Mouse (Mus musculus) forebrain, embryonic 16.5 days (tissue): ENCODE measurements around the gene Lefty2. TPM values are rescaled to one million over a fixed set of nuclear protein-coding genes. Genes with fewer than 3 reads are reported as not detected.

ENCODE experiments used
- ATAC-seq: fragments of 200-750 bp; cut with Nextera tagmentation; 2 replicates; pipeline ENCODE4 v1.8.0; 2017; ENCODE audit warnings: mild to moderate bottlenecking, moderate library complexity
- H3K27ac ChIP-seq: fragments of 300-500 bp; sonication (generic); 2 replicates; pipeline ENCODE4 v1.5.1; 2014; ENCODE audit warnings: low read length, control low read depth
- H3K27me3 ChIP-seq: fragments of 300-500 bp; sonication (generic); replicated peaks from 2 replicates; pipeline ENCODE4 v1.6.1; 2014; ENCODE audit warnings: low read length; ENCODE audit not compliant: control insufficient read depth, insufficient read depth
- H3K36me3 ChIP-seq: fragments of 300-500 bp; sonication (generic); 2 replicates; pipeline ENCODE4 v1.6.1; 2014; ENCODE audit not compliant: control insufficient read depth, insufficient read depth
- H3K4me1 ChIP-seq: fragments of 300-500 bp; sonication (generic); replicated peaks from 2 replicates; pipeline ENCODE4 v1.6.1; 2014; ENCODE audit warnings: low read length; ENCODE audit not compliant: control insufficient read depth, insufficient read depth
- H3K4me2 ChIP-seq: fragments of 300-500 bp; sonication (generic); 2 replicates; pipeline ENCODE4 v1.6.1; 2014; ENCODE audit warnings: mild to moderate bottlenecking, low read length, control low read depth
- H3K4me3 ChIP-seq: fragments of 300-500 bp; sonication (generic); replicated peaks from 2 replicates; pipeline ENCODE4 v1.5.1; 2014; ENCODE audit warnings: mild to moderate bottlenecking, low read length, control low read depth
- H3K9ac ChIP-seq: fragments of 300-500 bp; sonication (generic); replicated peaks from 2 replicates; pipeline ENCODE4 v1.6.1; 2014; ENCODE audit warnings: low read depth, low read length, control low read depth
- H3K9me3 ChIP-seq: fragments of 300-500 bp; sonication (generic); 2 replicates; pipeline ENCODE4 v1.6.1; 2016; ENCODE audit warnings: low read length; ENCODE audit not compliant: control insufficient read depth
- WGBS: fragments of 180-500 bp; shearing (Covaris S2); extraction: QIAGEN DNeasy Blood & Tissue Kit; methylation state at CpG from one replicate; pipeline ENCODE4 v1.1.7; 2014; 5-methylcytosine and 5-hydroxymethylcytosine counted together
- polyA plus RNA-seq: library from polyadenylated mRNA; unstranded; fragments of >200 nt; fragmentation: Nextera tagmentation; extraction: Ambion mirVana; gene quantifications from 2 replicates; pipeline ENCODE4 v1.2.1, GENCODE M21; 2015

Lefty2 gene
- polyA plus RNA-seq, 1 experiment from 2014 or later, result 6.6 TPM

- Histone ChIP-seq H3K9me3 (no peaks in the 10 kb centered on the region), H3K27ac (no peak overlapping the region), H3K4me3 (no peak overlapping the region), H3K4me2 (no peak overlapping the region), H3K27me3 (no peaks in the 10 kb centered on the region), H3K36me3 (peaks cover 11% of the 10 kb centered on the region; the same call in 1 of the 2 replicates), H3K9ac (no peak overlapping the region), H3K4me1 (peaks cover 18% of the 10 kb centered on the region)
- WGBS, result 94% methylated on average over 17 of the region's 17 CpGs
- ATAC-seq, result no peak
Measured at GRCm38 (mm10) chr1:180905876-180906275, 13.0 kb downstream of the Lefty2 start.

GRCm38 (mm10) chr1:180906461-180907147 lies 13.7 kb downstream of the Lefty2 start:
- peaks cover 11% of the 10 kb centered on the region; the same call in 1 of the 2 replicates for H3K36me3 ChIP-seq
- no peak overlapping the region for H3K9ac ChIP-seq
- no peaks in the 10 kb centered on the region for H3K27me3 ChIP-seq
- no peak overlapping the region for H3K4me2 ChIP-seq
- no peak overlapping the region for H3K4me3 ChIP-seq
- no peak overlapping the region for H3K27ac ChIP-seq
- H3K4me1 ChIP-seq, result peaks cover 18% of the 10 kb centered on the region
- H3K9me3 ChIP-seq, result no peaks in the 10 kb centered on the region
- 93% methylated on average over 24 of the region's 24 CpGs for WGBS
- no peak for ATAC-seq

- ATAC-seq, result no peak
- Histone ChIP-seq H3K4me2 (no peak overlapping the region), H3K36me3 (0 out of 2 replicates have a peak, but pooled peaks cover 11% of the 10 kb centered on the region), H3K4me1 (peaks cover 2% of the 10 kb centered on the region), H3K27ac (no peak overlapping the region), H3K4me3 (no peak overlapping the region), H3K27me3 (no peaks in the 10 kb centered on the region), H3K9ac (no peak overlapping the region), H3K9me3 (no peaks in the 10 kb centered on the region)
- 55% methylated on average over 8 of the region's 8 CpGs for WGBS
Measured at GRCm38 (mm10) chr1:180911138-180911537, 18.2 kb downstream of the Lefty2 start.

DNA sequence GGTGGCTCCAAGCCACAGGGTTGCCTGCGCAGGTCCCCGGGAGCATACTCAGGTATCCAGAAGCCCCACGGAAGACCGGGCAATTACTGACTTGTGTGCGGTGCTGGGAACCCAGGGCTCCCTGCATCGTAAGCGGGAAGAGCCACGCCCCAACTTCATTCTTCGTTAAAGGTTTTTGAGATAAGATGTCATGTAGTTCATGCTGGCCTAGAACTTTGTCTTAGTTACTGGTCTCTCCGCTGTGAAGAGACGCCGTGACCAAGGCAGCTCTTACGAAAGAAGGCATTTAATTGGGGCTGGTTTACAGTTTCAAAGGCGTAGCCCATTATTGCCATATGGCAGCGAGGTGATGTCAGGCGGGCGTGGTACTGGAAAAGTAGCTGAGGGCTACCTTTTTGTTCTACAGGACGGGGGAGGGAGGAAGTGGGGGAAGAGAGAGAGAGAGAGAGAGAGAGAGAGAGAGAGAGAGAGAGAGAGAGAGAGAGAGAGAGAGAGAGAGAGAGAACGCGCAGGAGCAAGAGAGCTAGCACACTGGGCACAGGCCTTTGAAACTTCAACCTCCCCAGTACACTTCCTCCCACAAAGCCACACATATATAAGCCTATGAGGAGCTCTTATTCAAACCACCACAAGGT lies 18.9 kb downstream of the Lefty2 start:
- Histone ChIP-seq H3K36me3 (0 out of 2 replicates have a peak, but pooled peaks cover 6% of the 10 kb centered on the region), H3K4me2 (no peak overlapping the region), H3K4me1 (no peaks in the 10 kb centered on the region), H3K9ac (no peak overlapping the region), H3K27me3 (no peaks in the 10 kb centered on the region), H3K9me3 (no peaks in the 10 kb centered on the region), H3K4me3 (no peak overlapping the region), H3K27ac (no peak overlapping the region)
- ATAC-seq, result no peak
- 53% methylated on average over 20 of the region's 20 CpGs for whole genome bisulfite sequencing

DNA sequence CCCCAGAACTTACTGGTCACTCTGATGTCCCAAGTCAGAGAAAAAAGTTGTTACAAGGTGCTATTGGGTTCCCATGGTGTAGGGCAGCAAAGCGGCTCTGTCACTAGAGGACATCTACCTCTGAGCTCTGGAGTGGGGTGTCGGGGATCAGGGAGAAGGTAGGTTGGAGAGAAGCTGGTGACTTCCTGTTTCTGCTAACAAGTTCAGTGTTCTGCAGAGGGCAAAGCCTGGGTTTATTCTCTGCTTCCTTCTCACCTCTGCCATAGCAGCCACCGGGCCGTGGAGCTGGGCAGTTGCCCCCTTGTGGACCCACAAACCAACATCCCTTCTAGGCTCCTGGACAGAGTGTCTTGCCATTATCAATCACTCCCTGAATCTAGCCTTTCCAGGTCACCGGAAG lies 19.9 kb downstream of the Lefty2 start:
- H3K27ac ChIP-seq, result no peak overlapping the region
- H3K27me3 ChIP-seq, result no peaks in the 10 kb centered on the region
- no peak for ATAC-seq

DNA sequence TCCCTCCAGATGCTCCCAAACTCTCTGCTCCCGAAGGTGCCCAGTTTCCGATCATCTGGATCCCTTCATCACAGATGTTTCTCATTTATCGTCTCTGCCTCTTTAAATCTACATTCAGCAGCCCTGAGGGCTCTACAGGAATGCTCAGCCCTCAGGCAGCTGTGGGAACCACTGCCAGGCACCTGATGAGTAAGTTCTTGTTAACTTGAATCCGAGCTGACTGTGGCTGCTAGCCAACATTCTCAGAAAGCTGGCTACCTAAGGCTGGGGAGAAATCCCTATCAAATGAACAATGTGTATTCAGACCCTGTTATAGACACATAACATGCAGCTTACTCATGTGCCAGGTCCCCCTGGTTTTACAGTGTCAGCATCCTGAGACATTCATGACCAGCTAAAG lies 20.9 kb downstream of the Lefty2 start:
- Histone ChIP-seq H3K9me3 (no peaks in the 10 kb centered on the region), H3K4me2 (no peak overlapping the region), H3K36me3 (no peaks in the 10 kb centered on the region), H3K4me3 (no peak overlapping the region), H3K4me1 (no peaks in the 10 kb centered on the region), H3K9ac (no peak overlapping the region), H3K27me3 (no peaks in the 10 kb centered on the region), H3K27ac (no peak overlapping the region)
- no peak for ATAC-seq
- 45% methylated on average over 4 of the region's 4 CpGs for WGBS

More for the DNA sequence above, 19.9 kb downstream of the Lefty2 start:
- no peaks in the 10 kb centered on the region for H3K4me1 ChIP-seq
- H3K36me3 ChIP-seq, result no peaks in the 10 kb centered on the region
- H3K4me3 ChIP-seq, result no peak overlapping the region
- WGBS, result 91% methylated on average over 5 of the region's 5 CpGs
- no peak overlapping the region for H3K4me2 ChIP-seq
- H3K9ac ChIP-seq, result no peak overlapping the region
- H3K9me3 ChIP-seq, result no peaks in the 10 kb centered on the region

DNA sequence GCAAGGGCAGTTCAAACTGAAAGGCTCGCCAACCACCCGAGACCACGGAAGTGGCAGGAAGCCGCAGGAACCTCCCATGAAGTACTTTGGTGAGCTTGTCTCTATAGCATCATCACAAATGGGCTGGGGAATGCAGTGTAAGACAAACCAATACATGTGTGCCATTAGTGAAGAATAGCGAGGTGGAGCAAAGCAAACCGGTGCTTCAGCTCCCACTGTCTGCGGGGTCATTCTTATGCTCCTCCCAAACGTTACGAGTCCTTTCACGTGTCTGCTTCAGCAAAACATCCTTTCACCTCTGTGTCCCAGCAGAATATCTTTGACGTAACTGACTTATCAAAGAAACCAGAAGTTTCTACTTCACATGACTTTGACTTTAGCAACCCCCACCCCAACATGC lies 23.5 kb downstream of the Lefty2 start:
- no peaks in the 10 kb centered on the region for H3K4me1 ChIP-seq
- H3K9ac ChIP-seq, result no peak overlapping the region
- no peaks in the 10 kb centered on the region for H3K36me3 ChIP-seq
- no peak overlapping the region for H3K4me2 ChIP-seq
- H3K27ac ChIP-seq, result no peak overlapping the region
- WGBS, result 84% methylated on average over 11 of the region's 11 CpGs
- no peak overlapping the region for H3K4me3 ChIP-seq
- H3K9me3 ChIP-seq, result no peaks in the 10 kb centered on the region
- no peaks in the 10 kb centered on the region for H3K27me3 ChIP-seq
- ATAC-seq, result no peak

GRCm38 (mm10) chr1:180917053-180917452 lies 24.1 kb downstream of the Lefty2 start:
- no peak for ATAC-seq
- Histone ChIP-seq H3K4me3 (no peak overlapping the region), H3K4me1 (no peaks in the 10 kb centered on the region), H3K27me3 (no peaks in the 10 kb centered on the region), H3K4me2 (no peak overlapping the region), H3K36me3 (no peaks in the 10 kb centered on the region), H3K9me3 (no peaks in the 10 kb centered on the region), H3K27ac (no peak overlapping the region), H3K9ac (no peak overlapping the region)
- WGBS, result 54% methylated on average over 1 of the region's 1 CpGs

DNA sequence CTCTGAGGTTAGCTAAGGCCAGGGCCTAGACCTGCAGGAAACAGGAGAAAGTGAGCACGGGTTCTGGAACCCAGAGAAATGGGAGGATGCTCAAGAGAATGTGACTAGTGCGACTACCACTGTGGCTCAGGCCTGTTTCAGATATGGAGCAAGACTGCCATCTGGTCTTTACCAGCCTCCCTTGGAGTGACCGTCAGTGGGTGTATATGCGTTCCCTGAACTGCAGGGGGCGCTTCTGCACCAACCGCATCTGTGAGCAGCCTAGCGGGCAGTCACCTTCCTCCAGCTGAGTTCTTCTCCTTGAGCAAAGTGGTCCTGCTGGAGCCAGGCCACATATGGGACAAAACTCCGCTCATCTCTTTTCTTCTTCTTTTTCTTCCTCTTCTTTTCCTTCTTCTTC lies 26.8 kb downstream of the Lefty2 start:
- no peak overlapping the region for H3K27ac ChIP-seq
- H3K4me2 ChIP-seq, result no peak overlapping the region
- no peaks in the 10 kb centered on the region for H3K9me3 ChIP-seq
- H3K36me3 ChIP-seq, result no peaks in the 10 kb centered on the region
- no peak overlapping the region for H3K4me3 ChIP-seq
- H3K9ac ChIP-seq, result no peak overlapping the region
- WGBS, result 31% methylated on average over 8 of the region's 8 CpGs
- no peaks in the 10 kb centered on the region for H3K4me1 ChIP-seq
- no peaks in the 10 kb centered on the region for H3K27me3 ChIP-seq
- ATAC-seq, result no peak
